Mouse (Mus musculus) kidney, postnatal 14 days (tissue): ENCODE results near the gene Olfr1019.

Source experiments
- DNase-seq: peaks from one replicate; pipeline ENCODE4 v3.0.0; 2022; ENCODE audit warnings: mixed read lengths

The Olfr1019 gene

DNA sequence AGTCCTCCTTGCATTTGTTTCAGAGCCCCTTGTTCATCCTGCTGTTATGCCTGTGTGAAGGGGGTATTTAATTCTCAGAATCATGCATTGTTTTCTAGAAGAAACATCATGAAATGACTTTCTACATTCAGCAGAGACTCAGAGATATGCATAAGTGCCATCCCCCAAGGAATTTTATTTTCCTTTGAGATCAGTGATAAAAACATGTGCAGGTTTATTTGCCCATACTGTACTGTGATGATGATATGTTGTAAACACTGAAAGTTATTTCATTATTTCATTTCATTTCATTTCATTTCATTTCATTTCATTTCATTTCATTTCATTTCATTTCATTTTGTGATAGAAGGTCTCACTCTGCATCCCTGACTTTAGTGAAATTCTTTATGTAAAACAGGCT is at the start of gene Olfr1019:
Gene Olfr1019 (minus strand): TSS at position 101 of the 400 bp plus-strand sequence.
- no peak for DNase-seq

DNA sequence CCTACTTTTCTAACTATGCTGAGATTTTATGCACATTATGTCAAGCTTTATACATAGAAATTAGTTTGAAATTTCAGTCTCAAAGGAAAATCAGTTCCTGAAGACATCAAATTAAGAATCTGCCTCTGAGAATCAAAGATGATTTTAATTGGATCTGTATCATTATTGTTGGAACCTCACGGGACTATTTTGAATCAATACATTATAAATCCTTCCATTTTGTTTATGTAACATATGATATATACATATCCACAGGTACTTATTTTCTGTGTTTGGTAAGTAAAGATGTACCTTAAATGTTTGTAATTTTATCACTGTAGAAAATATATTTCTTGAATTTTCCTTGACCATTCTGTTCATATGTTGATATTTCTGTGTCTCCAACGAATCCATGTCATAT is 40.1 kb upstream of the Olfr1019 start, which contains the start of gene Olfr1023:
Gene Olfr1023 (plus strand): TSS at position 301 of the 400 bp plus-strand sequence.
- no peak for DNase-seq

DNA sequence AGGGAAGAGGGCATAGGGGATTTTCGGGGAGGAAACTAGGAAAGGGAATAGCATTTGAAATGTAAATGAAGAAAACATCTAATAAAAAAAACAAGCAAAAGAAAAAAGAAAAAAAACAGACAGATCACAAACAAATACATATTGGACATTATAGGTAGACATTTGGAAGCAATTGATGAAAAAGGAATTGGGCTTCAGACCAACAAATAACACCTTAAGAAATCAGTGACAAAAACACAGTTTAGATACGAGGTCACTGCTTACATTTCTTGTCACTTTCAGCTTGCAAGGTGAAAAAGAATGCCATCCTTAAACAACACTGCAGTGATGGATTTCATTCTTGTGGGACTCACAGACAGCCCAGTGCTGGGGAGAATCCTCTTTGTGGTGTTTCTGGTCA is 23.0 kb upstream of the Olfr1019 start, which contains the start of gene Olfr1022:
Gene Olfr1022 (plus strand): TSS at position 301 of the 400 bp plus-strand sequence.
- DNase-seq, result no peak

DNA sequence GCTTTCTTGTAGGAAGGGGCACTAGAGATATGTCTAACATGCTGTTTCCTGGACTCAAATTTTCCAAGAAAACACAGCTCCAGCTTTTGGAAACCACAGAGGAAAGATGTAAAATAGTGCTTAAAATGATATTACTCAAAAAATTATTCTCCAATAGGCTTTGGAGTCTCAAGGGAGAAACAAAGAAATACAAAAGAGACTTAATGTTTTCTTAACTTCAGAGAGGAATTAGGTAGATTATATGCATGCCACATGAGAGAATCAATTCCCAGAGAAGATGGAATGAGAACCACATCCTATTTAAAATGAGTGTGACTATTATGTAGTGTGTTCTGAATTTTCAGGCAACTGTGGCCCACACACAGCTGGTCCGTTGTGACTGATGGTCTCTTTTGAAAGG is 1.4 kb upstream of the Olfr1019 start, which contains the start of gene Olfr1020:
Gene Olfr1020 (plus strand): TSS at position 301 of the 400 bp plus-strand sequence.
- DNase-seq, result no peak

DNA sequence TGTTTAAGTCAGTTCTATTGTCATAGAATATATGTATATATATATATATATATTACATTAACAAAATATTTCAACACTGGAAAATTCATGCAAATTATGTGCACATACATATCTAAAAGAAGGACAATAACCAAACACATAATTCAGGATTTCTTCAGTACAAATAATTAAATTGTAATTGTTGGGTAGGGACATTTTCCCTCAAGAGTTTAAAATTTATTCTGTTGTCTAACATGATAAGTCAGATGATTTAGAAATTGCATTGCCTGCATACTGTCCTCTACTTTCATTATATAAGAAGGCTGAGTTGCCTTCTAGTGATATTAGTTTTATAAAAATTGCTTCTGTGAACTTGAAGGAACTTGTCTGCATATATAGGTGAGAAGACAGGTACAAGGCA is 27.1 kb downstream of the Olfr1019 start, which contains the start of gene Olfr1018:
Gene Olfr1018 (plus strand): TSS at position 301 of the 400 bp plus-strand sequence.
- DNase-seq, result no peak

DNA sequence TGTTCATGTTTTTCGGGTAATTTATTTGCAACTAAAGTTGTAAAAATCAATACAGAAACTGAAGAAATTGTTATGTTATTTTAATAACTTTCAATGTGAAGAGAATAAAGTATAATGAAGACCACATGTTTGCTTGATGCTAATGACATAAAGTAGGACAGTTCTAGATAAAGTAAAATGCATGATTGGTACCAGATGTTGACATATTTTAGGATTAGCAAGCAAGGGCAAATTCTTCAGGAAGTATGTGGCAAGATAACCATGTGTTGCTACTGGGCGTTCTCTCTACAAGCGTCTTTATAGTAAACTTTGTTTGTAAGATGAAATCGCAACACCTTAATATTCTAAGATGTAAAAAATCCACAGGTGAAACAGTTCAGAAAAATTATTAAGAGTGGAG is 40.8 kb downstream of the Olfr1019 start:
- no peak for DNase-seq

DNA sequence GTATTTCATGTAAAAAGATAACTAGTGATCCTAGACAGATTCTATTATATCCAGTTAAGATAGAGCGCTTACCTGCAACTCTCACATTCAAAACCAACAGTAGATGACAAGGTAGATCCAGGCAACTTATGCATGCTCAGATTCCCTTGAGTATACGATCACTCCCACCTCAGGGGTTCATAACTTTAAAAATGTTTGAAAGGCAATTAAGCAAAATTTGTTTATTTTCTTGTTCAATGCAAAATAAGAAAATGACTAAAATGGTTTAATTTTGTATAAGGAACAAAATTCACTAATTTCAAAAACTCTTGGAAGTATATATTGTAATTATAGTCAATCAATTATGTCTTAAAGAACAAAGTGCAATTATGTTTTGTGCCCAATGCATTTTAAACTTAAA is 42.8 kb downstream of the Olfr1019 start, which contains the start of gene Olfr1016:
Gene Olfr1016 (minus strand): TSS at position 101 of the 400 bp plus-strand sequence.
- no peak for DNase-seq

DNA sequence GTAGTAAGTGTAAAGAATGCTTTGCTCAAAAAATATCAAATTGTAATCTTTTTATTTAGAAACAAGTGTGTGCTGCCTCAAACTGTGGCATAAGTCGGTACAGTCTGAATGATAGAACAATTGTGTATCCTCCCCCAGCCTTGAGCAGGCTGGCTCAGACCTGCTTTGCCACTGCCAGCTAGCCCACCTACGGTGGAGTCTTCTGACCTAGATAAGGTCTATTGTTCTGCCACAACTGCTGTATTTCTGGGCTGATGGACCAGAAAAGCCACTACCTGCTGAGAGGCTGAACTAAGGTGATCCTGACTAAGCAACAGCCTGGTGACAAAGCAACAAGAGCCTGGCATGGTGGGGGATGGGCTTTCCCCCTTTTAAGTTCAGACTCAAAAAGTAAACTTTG is 53.0 kb downstream of the Olfr1019 start:
- no peak for DNase-seq
